Mouse (Mus musculus): ENCODE results near the gene Pogk. TPM values are rescaled to one million over a fixed set of nuclear protein-coding genes. Genes with fewer than 3 reads are reported as not detected.

Gene Pogk
- polyA plus RNA-seq, 1 experiment from 2014 or later: 26.1 TPM

DNA sequence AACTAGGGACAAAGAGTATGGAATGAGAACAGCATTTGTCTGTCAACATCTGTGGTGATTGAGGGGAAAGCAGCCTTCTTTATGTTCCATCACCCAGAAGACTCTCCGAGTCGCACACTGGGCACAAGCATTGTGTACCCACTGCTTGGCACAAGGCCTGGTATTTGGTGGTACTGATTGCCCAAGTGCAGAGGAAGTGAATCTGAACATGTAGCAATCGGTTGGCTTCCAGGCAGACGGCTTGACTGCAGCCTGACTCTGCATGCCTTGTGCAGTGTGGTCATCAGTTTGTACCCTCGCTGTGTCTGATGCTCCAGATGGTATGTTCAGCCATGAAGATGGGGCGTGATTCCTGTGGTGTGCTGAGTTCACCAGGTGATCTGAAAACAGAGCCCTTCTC lies 70.6 kb downstream of the Pogk start:
- DNase-seq (ENCODE audit: low spot score): no peak
- Histone ChIP-seq H3K4me3 (no peak overlapping the region), H3K36me3 (no peaks in the 10 kb centered on the region), H3K27ac (replicated peaks) (no peak overlapping the region), H3K9me3 (replicated peaks) (no peaks in the 10 kb centered on the region), H3K27me3 (ENCODE audit: low read depth, poor library complexity, severe bottlenecking) (no peaks in the 10 kb centered on the region), H3K4me1 (peaks cover under 1% of the 10 kb centered on the region; the same call in 1 of the 2 replicates)
- 91% methylated on average over 6 of the region's 6 CpGs for WGBS

Other genes starting within 250 kb of the Pogk start
- 0.10 TPM in 1 of 2 replicates, not detected in the other for gene Mael, start 171.1 kb downstream of the Pogk start, polyA plus RNA-seq (2016; fragmentation: Nextera tagmentation; extraction: Ambion mirVana)
- gene Ildr2, start 155.7 kb downstream of the Pogk start, polyA plus RNA-seq (2016; fragmentation: Nextera tagmentation; extraction: Ambion mirVana): 14.9 and 15.1 TPM in 2 replicates
- 70.2 and 70.3 TPM in 2 replicates for gene Tada1, start 30.8 kb downstream of the Pogk start, polyA plus RNA-seq (2016; fragmentation: Nextera tagmentation; extraction: Ambion mirVana)
- gene Gm4846, start 87.7 kb upstream of the Pogk start, polyA plus RNA-seq (2016; fragmentation: Nextera tagmentation; extraction: Ambion mirVana): not detected in 2 replicates
- gene Gm4847, start 237.8 kb upstream of the Pogk start, polyA plus RNA-seq (2016; fragmentation: Nextera tagmentation; extraction: Ambion mirVana): not detected in 2 replicates